Mouse (Mus musculus): ENCODE measurements around the gene Tenm2.

- no peak for TF ChIP-seq CTCF (IDR thresholded peaks at IDR 0.05; ENCODE audit: extremely low read depth, insufficient read length, insufficient replicate concordance, low read depth, low read length)
- no peak for TF ChIP-seq POLR2A (IDR thresholded peaks at IDR 0.05; ENCODE audit: low read depth, low read length)
Measured at GRCm38 (mm10) chr11:36997668-36998067, 238.1 kb downstream of the Tenm2 start.

All from small intestine, adult 2 months (tissue).